Mouse (Mus musculus): ENCODE results near the gene Hba-a1.

DNA sequence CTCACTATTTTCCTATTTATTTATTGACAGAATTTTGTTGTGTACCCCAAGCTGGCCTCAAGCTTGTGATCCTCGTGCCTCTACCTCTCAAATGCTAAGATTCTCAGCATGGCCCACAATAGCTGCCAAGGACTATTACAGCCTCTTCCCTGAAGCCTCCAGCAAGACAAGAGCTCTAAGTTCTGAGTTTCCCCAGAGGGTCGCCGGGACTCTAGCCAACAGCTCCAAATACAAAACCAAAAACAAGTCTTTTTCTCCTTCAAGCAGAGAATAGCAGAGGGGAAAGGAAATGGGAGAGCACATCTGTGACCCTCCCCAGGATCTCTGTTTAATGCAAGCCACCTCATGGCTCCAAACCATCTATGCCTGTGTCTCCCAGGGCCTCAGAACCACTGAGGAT lies 39.2 kb upstream of the Hba-a1 start:
- TF ChIP-seq CTCF (IDR thresholded peaks at IDR 0.05; ENCODE audit: low read depth) (no peak), EP300 (optimal IDR thresholded peaks at IDR 0.05) (no peak)

All from stomach, postnatal 0 days (tissue).